Mouse (Mus musculus) limb, embryonic 13.5 days (tissue): Measurements from ENCODE around the gene Mvk. TPM values are rescaled to one million over a fixed set of nuclear protein-coding genes. Genes with fewer than 3 reads are reported as not detected.

Experiments used
- ATAC-seq: fragments of 200-750 bp; cut with Nextera tagmentation; 2 replicates; pipeline ENCODE4 v1.8.0; 2017; ENCODE audit warnings: low read depth, moderate number of reproducible peaks, moderate TSS enrichment; ENCODE audit not compliant: low FRiP score
- H3K27ac ChIP-seq: fragments of 300-500 bp; sonication (generic); 2 replicates; pipeline ENCODE4 v1.5.1; 2015; ENCODE audit warnings: inconsistent platforms, mild to moderate bottlenecking, moderate library complexity
- H3K27me3 ChIP-seq: fragments of 300-500 bp; sonication (generic); 2 replicates; pipeline ENCODE4 v1.6.1; 2015; ENCODE audit warnings: mild to moderate bottlenecking, inconsistent platforms
- H3K36me3 ChIP-seq: fragments of 300-500 bp; sonication (generic); 2 replicates; pipeline ENCODE4 v1.6.1; 2015; ENCODE audit warnings: inconsistent platforms, mild to moderate bottlenecking, moderate library complexity
- H3K4me1 ChIP-seq: fragments of 300-500 bp; sonication (generic); 2 replicates; pipeline ENCODE4 v1.6.1; 2015; ENCODE audit warnings: inconsistent platforms
- H3K4me2 ChIP-seq: fragments of 300-500 bp; sonication (generic); replicated peaks from 2 replicates; pipeline ENCODE4 v1.6.1; 2015; ENCODE audit warnings: inconsistent platforms, mild to moderate bottlenecking, moderate library complexity
- H3K4me3 ChIP-seq: fragments of 300-500 bp; sonication (generic); 2 replicates; pipeline ENCODE4 v1.5.1; 2015; ENCODE audit warnings: moderate library complexity, mild to moderate bottlenecking, inconsistent platforms
- H3K9ac ChIP-seq: fragments of 300-500 bp; sonication (generic); 2 replicates; pipeline ENCODE4 v1.6.1; 2015; ENCODE audit warnings: mild to moderate bottlenecking, inconsistent platforms
- H3K9me3 ChIP-seq: fragments of 300-500 bp; sonication (generic); 2 replicates; pipeline ENCODE4 v1.6.1; 2016; ENCODE audit warnings: inconsistent platforms
- WGBS: fragments of 180-500 bp; shearing (Covaris S2); methylation state at CpG from one replicate; pipeline ENCODE4 v1.1.7; 2015; 5-methylcytosine and 5-hydroxymethylcytosine counted together
- polyA plus RNA-seq: library from polyadenylated mRNA; unstranded; fragments of >200 nt; fragmentation: Nextera tagmentation; extraction: Ambion mirVana; gene quantifications from 2 replicates; pipeline ENCODE4 v1.2.1, GENCODE M21; 2015

The Mvk gene
- polyA plus RNA-seq, result 39.0 and 41.6 TPM in 2 replicates

- peaks cover 26% of the 10 kb centered on the region for H3K36me3 ChIP-seq
- WGBS, result 2% methylated on average over 43 of the region's 43 CpGs
These were observed at the start of gene Mvk, which contains the start of gene Mmab for GRCm38 (mm10) chr5:114443566-114444367. Mvk (plus strand) TSS chr5:114444269. Mmab (minus strand) TSS chr5:114444060.

GRCm38 (mm10) chr5:114406592-114406991 lies 37.5 kb upstream of the Mvk start:
- ATAC-seq, result no peak
- Histone ChIP-seq H3K4me3 (no peak overlapping the region), H3K27me3 (no peaks in the 10 kb centered on the region), H3K4me1 (no peaks in the 10 kb centered on the region), H3K27ac (no peak overlapping the region), H3K9ac (no peak overlapping the region), H3K36me3 (peaks cover 100% of the 10 kb centered on the region), H3K4me2 (no peak overlapping the region), H3K9me3 (no peaks in the 10 kb centered on the region)
- 88% methylated on average over 14 of the region's 14 CpGs for WGBS

More at GRCm38 (mm10) chr5:114443566-114444367, at the start of gene Mvk, which contains the start of gene Mmab:
- Histone ChIP-seq H3K27ac (peak within 1 kb of the TSS; percentile 18; the same call in 1 of the 2 replicates), H3K4me1 (peaks cover 21% of the 10 kb centered on the region), H3K27me3 (no peaks in the 10 kb centered on the region), H3K9me3 (no peaks in the 10 kb centered on the region), H3K9ac (peak within 1 kb of the TSS; percentile 81), H3K4me2 (peak within 1 kb of the TSS; percentile 88), H3K4me3 (peak within 1 kb of the TSS; percentile 80)
- ATAC-seq, result peak; percentile 97

GRCm38 (mm10) chr5:114407269-114407668 lies 36.8 kb upstream of the Mvk start:
- no peak overlapping the region for H3K4me2 ChIP-seq
- no peaks in the 10 kb centered on the region for H3K4me1 ChIP-seq
- WGBS, result 88% methylated on average over 10 of the region's 10 CpGs
- H3K27me3 ChIP-seq, result no peaks in the 10 kb centered on the region
- H3K27ac ChIP-seq, result no peak overlapping the region
- H3K9me3 ChIP-seq, result no peaks in the 10 kb centered on the region
- H3K4me3 ChIP-seq, result no peak overlapping the region
- H3K36me3 ChIP-seq, result peaks cover 100% of the 10 kb centered on the region
- H3K9ac ChIP-seq, result no peak overlapping the region
- no peak for ATAC-seq

DNA sequence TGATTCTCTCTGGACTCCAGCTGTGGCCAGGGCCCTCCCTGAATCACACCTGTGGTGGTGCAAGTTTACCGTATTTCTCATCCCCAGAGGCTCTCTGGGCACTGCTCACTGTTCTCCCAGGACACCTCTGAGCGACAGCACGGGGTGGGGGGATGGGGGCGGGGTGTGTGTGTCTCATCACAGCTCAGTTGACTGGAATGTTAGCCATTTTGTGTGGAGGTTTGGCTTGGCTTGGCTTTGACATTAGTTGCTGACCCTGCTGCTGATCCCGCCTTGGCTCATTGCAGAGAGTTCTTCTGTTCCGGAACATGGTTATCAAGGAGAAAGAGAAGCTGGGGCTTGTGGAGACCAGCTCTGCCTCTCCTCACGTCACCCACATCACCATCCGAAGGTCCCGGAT lies 36.3 kb upstream of the Mvk start:
- H3K9me3 ChIP-seq, result no peaks in the 10 kb centered on the region
- H3K36me3 ChIP-seq, result peaks cover 100% of the 10 kb centered on the region
- 88% methylated on average over 9 of the region's 9 CpGs for WGBS
- H3K4me2 ChIP-seq, result no peak overlapping the region
- no peak overlapping the region for H3K27ac ChIP-seq
- H3K27me3 ChIP-seq, result no peaks in the 10 kb centered on the region
- H3K4me3 ChIP-seq, result no peak overlapping the region
- ATAC-seq, result no peak
- H3K4me1 ChIP-seq, result no peaks in the 10 kb centered on the region
- no peak overlapping the region for H3K9ac ChIP-seq

DNA sequence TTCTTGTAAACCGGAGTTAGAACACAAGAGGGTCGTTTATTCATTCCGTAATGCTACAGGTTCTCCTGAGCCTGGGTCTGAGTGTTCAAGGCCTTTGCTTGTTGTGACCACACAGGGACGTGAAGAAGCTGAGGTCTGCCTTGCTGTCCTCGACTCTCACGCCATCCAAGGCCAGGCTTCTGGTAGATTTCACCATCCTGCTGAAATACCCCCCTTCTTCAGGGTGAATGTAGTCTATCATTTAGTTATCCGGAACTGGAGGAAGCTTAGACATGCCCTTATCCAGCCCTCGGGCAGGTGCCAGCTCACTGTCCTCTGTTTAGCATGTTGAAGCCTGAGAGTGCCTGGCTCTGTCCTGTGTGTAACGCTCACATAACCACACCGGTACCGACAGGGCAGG lies 35.2 kb upstream of the Mvk start:
- no peaks in the 10 kb centered on the region for H3K4me1 ChIP-seq
- no peak overlapping the region for H3K9ac ChIP-seq
- no peaks in the 10 kb centered on the region for H3K9me3 ChIP-seq
- H3K27ac ChIP-seq, result no peak overlapping the region
- no peak overlapping the region for H3K4me2 ChIP-seq
- peaks cover 100% of the 10 kb centered on the region for H3K36me3 ChIP-seq
- H3K27me3 ChIP-seq, result no peaks in the 10 kb centered on the region
- H3K4me3 ChIP-seq, result no peak overlapping the region
- WGBS, result 90% methylated on average over 11 of the region's 11 CpGs
- no peak for ATAC-seq

- H3K9ac ChIP-seq, result no peak overlapping the region
- 92% methylated on average over 13 of the region's 13 CpGs for WGBS
- no peak for ATAC-seq
- H3K4me3 ChIP-seq, result no peak overlapping the region
- H3K36me3 ChIP-seq, result peaks cover 100% of the 10 kb centered on the region
- H3K4me1 ChIP-seq, result no peaks in the 10 kb centered on the region
- no peaks in the 10 kb centered on the region for H3K9me3 ChIP-seq
- H3K27me3 ChIP-seq, result no peaks in the 10 kb centered on the region
- H3K27ac ChIP-seq, result no peak overlapping the region
- no peak overlapping the region for H3K4me2 ChIP-seq
These were observed 33.6 kb upstream of the Mvk start for GRCm38 (mm10) chr5:114410429-114410828.

GRCm38 (mm10) chr5:114412361-114412998 lies 31.6 kb upstream of the Mvk start:
- Histone ChIP-seq H3K36me3 (peaks cover 100% of the 10 kb centered on the region), H3K4me1 (no peaks in the 10 kb centered on the region), H3K9me3 (no peaks in the 10 kb centered on the region), H3K27ac (no peak overlapping the region), H3K9ac (no peak overlapping the region), H3K4me2 (no peak overlapping the region), H3K27me3 (no peaks in the 10 kb centered on the region), H3K4me3 (no peak overlapping the region)
- WGBS, result 68% methylated on average over 23 of the region's 23 CpGs
- no peak for ATAC-seq

DNA sequence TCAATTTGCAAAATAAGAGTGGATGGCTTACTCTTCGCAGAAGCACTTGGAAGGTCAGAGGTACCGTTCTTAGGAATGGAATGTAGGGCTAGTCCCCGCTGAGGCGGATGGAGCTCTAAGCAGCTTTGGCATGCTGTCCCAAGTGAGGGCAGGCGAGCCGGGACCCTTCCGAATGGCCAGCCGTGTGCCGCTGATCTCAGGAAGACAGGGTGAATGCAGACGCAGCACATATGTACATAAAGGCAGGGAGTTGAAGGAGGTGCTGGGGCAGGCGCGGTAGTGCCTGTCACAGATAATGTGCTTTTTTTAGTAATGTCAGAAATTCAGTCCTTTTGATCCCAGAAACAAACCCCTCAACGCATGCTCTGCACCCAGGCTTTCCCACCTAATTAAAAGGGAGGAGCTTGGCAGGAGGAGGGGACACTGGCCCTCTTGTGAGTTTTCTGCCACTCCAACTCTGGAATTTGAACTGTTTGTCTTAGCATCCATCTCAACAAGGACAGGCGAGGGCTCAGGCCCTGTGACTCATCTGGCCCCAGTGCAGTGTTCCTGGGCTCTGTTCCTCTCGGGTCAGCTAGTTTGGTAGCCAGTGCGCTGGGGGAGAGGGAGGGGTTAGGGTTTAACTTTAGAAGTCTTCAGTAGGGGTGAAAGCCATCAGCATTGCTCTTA lies 30.9 kb upstream of the Mvk start:
- H3K9me3 ChIP-seq, result no peaks in the 10 kb centered on the region
- WGBS, result 75% methylated on average over 16 of the region's 16 CpGs

GRCm38 (mm10) chr5:114415606-114416005 lies 28.5 kb upstream of the Mvk start:
- peaks cover 100% of the 10 kb centered on the region for H3K36me3 ChIP-seq
- 96% methylated on average over 5 of the region's 5 CpGs for WGBS

More for the DNA sequence above, 30.9 kb upstream of the Mvk start:
- Histone ChIP-seq H3K36me3 (peaks cover 100% of the 10 kb centered on the region), H3K27me3 (no peaks in the 10 kb centered on the region), H3K27ac (no peak overlapping the region), H3K4me3 (no peak overlapping the region), H3K4me1 (no peaks in the 10 kb centered on the region), H3K4me2 (no peak overlapping the region), H3K9ac (no peak overlapping the region)
- no peak for ATAC-seq

DNA sequence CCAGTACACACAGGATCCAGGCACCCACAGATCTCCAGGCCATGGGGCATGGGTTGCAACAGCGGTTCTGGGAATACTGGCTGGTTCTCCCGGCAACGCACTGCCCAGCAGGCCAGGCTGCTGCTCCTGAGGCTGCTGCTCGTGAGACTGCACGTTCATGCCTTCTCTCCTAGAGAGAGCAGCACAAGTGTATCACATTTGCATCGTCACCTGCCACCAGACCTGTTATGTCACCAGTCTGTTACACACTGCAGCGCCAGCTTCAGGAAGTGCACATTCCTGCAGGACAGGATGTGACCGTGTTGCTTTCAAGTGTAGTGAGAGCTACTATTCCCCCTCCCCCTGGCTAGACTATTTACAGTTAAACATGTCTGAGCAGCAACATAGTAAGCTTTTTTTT lies 27.2 kb upstream of the Mvk start:
- Histone ChIP-seq H3K9ac (no peak overlapping the region), H3K4me1 (no peaks in the 10 kb centered on the region), H3K4me3 (no peak overlapping the region), H3K27me3 (no peaks in the 10 kb centered on the region), H3K36me3 (peaks cover 98% of the 10 kb centered on the region), H3K4me2 (no peak overlapping the region), H3K9me3 (no peaks in the 10 kb centered on the region), H3K27ac (no peak overlapping the region)
- 85% methylated on average over 8 of the region's 8 CpGs for WGBS
- no peak for ATAC-seq

More at GRCm38 (mm10) chr5:114415606-114416005, 28.5 kb upstream of the Mvk start:
- ATAC-seq, result no peak
- H3K4me3 ChIP-seq, result no peak overlapping the region
- no peaks in the 10 kb centered on the region for H3K9me3 ChIP-seq
- H3K27ac ChIP-seq, result no peak overlapping the region
- no peaks in the 10 kb centered on the region for H3K4me1 ChIP-seq
- no peaks in the 10 kb centered on the region for H3K27me3 ChIP-seq
- H3K9ac ChIP-seq, result no peak overlapping the region
- no peak overlapping the region for H3K4me2 ChIP-seq

GRCm38 (mm10) chr5:114418541-114418940 lies 25.5 kb upstream of the Mvk start:
- Histone ChIP-seq H3K27me3 (no peaks in the 10 kb centered on the region), H3K4me1 (no peaks in the 10 kb centered on the region), H3K4me2 (no peak overlapping the region), H3K4me3 (no peak overlapping the region), H3K9me3 (no peaks in the 10 kb centered on the region), H3K27ac (no peak overlapping the region), H3K9ac (no peak overlapping the region), H3K36me3 (peaks cover 84% of the 10 kb centered on the region)
- no peak for ATAC-seq
- WGBS, result 89% methylated on average over 8 of the region's 8 CpGs
